Mouse (Mus musculus): ENCODE measurements around the gene Iqcb1. TPM values are rescaled to one million over a fixed set of nuclear protein-coding genes. Genes with fewer than 3 reads are reported as not detected.

Gene Iqcb1
- total RNA-seq (2012; rRNA removed), result 32.1 and 41.0 TPM in 2 replicates
- 46.4 and 50.4 TPM in 2 replicates for total RNA-seq (2014; rRNA removed)
- polyA plus RNA-seq (2012; ENCODE audit: insufficient read length, low read depth), result 47.7 and 49.9 TPM in 2 replicates

GRCm38 (mm10) chr16:36828054-36828786, at the start of gene Iqcb1:
Gene Iqcb1 (plus strand): TSS chr16:36828385.
- dilution Hi-C loops (cut with MboI; ENCODE audit: extremely low pct_ligation_motif_present, extremely low pct_unique_long_range_greater_than_20kb, low sequenced_read_pairs), result no loop called here
- H3K79me2 ChIP-seq (replicated peaks; ENCODE audit: control insufficient read depth, extremely low read depth, insufficient read depth, poor library complexity, severe bottlenecking), result peaks cover 20% of the 10 kb centered on the region
- H3K9ac ChIP-seq (ENCODE audit: insufficient read depth, low read depth), result peak within 1 kb of the TSS; percentile 83
- peaks cover 3% of the 10 kb centered on the region for H3K27me3 ChIP-seq (replicated peaks)
- in situ Hi-C loops (cut with MboI; ENCODE audit: low pct_ligation_motif_present, low pct_unique_long_range_greater_than_20kb, low sequenced_read_pairs), result no loop called here
- peaks cover 0 to 6% of the 10 kb centered on the region in 2 experiments for H3K36me3 ChIP-seq (replicated peaks in 1 of 2; ENCODE audit: control insufficient read depth in 1 of 2, insufficient read depth in 1 of 2, low read length in 1 of 2)
- peak; percentile 78 for DNase-seq (ENCODE audit: extremely low read depth)
- H3K4me1 ChIP-seq (ENCODE audit: control insufficient read depth in 1 of 2, insufficient read depth in 2 of 2), result peaks cover 0 to 39% of the 10 kb centered on the region in 2 experiments; a peak in 2 of 4 replicates
- H3K9me3 ChIP-seq (replicated peaks; ENCODE audit: low read length), result no peaks in the 10 kb centered on the region
- H3K4me2 ChIP-seq (ENCODE audit: insufficient read depth, low read depth, poor library complexity, severe bottlenecking), result peak within 1 kb of the TSS; percentile 98
- TF ChIP-seq EP300 (IDR thresholded peaks at IDR 0.05; ENCODE audit: low read length) (no peak), TCF12 (IDR thresholded peaks at IDR 0.05; ENCODE audit: low read depth, low read length) (peak; percentile 60; the same call in 1 of the 2 replicates), HCFC1 (IDR thresholded peaks at IDR 0.05; ENCODE audit: low read depth, low read length) (no peak; the same call in none of the 2 replicates), USF1 (IDR thresholded peaks at IDR 0.05; ENCODE audit: low read depth, low read length) (no peak; the same call in 1 of the 2 replicates), NRF1 (IDR thresholded peaks at IDR 0.05; ENCODE audit: low read depth, low read length) (no peak), MAZ (IDR thresholded peaks at IDR 0.05; ENCODE audit: low read depth, low read length) (0 out of 2 replicates have a peak, but pooled peaks have one; percentile 60), ELF1 (IDR thresholded peaks at IDR 0.05; ENCODE audit: low read depth, low read length) (peak; percentile 14; the same call in 1 of the 2 replicates), MEF2A (IDR thresholded peaks at IDR 0.05; ENCODE audit: borderline replicate concordance, low read depth, low read length) (peak; percentile 38; the same call in 1 of the 2 replicates), KAT2A (IDR thresholded peaks at IDR 0.05; ENCODE audit: insufficient replicate concordance, low read length) (0 out of 2 replicates have a peak, but pooled peaks have one; percentile 47), ETS1 (conservative IDR thresholded peaks at IDR 0.05; ENCODE audit: low read depth, low read length) (peak; percentile 22; the same call in 1 of the 2 replicates), PAX5 (IDR thresholded peaks at IDR 0.05; ENCODE audit: low read length) (no peak), UBTF (IDR thresholded peaks at IDR 0.05; ENCODE audit: low read depth, low read length) (peak; percentile 92), MYC (IDR thresholded peaks at IDR 0.05; ENCODE audit: low read depth, low read length) (no peak), IRF4 (IDR thresholded peaks at IDR 0.05; ENCODE audit: low read depth, low read length) (no peak), MXI1 (IDR thresholded peaks at IDR 0.05; ENCODE audit: low read depth, low read length) (peak; percentile 1; the same call in 1 of the 2 replicates), POLR2A (IDR thresholded peaks at IDR 0.05; ENCODE audit: low read depth, low read length) (peak; percentile 91), TBP (conservative IDR thresholded peaks at IDR 0.05; ENCODE audit: low read depth, low read length) (no peak), SIN3A (IDR thresholded peaks at IDR 0.05; ENCODE audit: low read length) (peak; percentile 78), CHD2 (IDR thresholded peaks at IDR 0.05; ENCODE audit: low read length) (peak; percentile 27; the same call in 1 of the 2 replicates), ZMIZ1 (IDR thresholded peaks at IDR 0.05; ENCODE audit: low read depth, low read length) (peak; percentile 54; the same call in 1 of the 2 replicates), NELFE (IDR thresholded peaks at IDR 0.05; ENCODE audit: low read depth, low read length) (peak; percentile 65; the same call in 1 of the 2 replicates)
- peak within 1 kb of the TSS; percentile 82 to 95 (median 91) for H3K4me3 ChIP-seq (replicated peaks in 1 of 3; ENCODE audit: low read depth in 2 of 3, low read length in 2 of 3, poor library complexity in 1 of 3)
- peak within 1 kb of the TSS; percentile 33 for H3K27ac ChIP-seq (ENCODE audit: insufficient read depth, low read depth)

Measured in CH12.LX (cell line).